Mouse (Mus musculus): ENCODE measurements at regions not wholly inside any gene's neighbourhood (a gene's known extent, or its start where the extent isn't known, plus 50 kb on each side); places are given as distances from the start of the nearest gene placed in this dataset.

DNA sequence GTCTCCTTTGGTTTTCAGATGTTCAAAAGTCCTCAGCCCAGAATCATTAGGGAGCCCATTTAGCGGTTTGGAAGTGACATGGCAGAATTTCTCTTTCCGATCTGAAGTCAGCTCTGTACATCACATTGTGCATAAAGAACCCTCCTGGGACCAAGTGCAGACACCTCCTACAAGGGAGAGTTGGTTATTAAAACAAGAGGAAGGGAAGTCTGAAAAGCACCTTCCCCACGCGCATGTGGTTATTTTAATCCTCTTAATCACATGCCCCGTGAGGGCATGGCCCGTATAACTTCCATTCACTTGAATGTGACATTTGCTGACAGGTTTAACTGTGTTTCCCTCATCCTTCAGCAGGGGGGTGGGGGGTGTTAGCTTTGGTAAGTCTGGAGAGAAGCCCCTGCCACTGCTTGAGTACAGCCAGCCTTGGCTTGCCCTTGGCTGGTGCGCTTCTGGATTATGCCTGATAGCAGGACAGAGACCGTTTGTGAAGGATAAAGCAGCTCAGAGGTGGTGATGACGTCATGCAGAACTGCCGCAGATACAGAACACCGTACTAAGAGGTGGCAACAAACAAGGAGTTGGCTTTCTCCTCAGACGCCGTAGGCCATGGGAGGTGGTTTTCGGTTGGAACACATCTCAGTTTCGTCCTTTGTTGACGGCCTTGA, 51.5 kb upstream of the Pcdh8 start:
- Histone ChIP-seq H3K9me3 (ENCODE audit: control insufficient read depth, low read length) (no peaks in the 10 kb centered on the region), H3K4me2 (ENCODE audit: low read depth, low read length) (no peak overlapping the region), H3K36me3 (ENCODE audit: control insufficient read depth, insufficient read depth, low read length) (no peaks in the 10 kb centered on the region), H3K27ac (ENCODE audit: low read depth, low read length) (no peak overlapping the region), H3K27me3 (ENCODE audit: control insufficient read depth, insufficient read depth, low read length) (no peaks in the 10 kb centered on the region), H3K4me3 (ENCODE audit: low read depth, low read length) (no peak overlapping the region), H3K4me1 (ENCODE audit: control insufficient read depth, insufficient read depth, low read length) (0 out of 2 replicates have a peak, but pooled peaks cover 3% of the 10 kb centered on the region), H3K9ac (replicated peaks; ENCODE audit: low read depth, low read length) (no peak overlapping the region)
- 75% methylated on average over 16 of the region's 16 CpGs for WGBS
- ATAC-seq (ENCODE audit: low read depth) = no peak

GRCm38 (mm10) chr14:79822011-79822435, 50.9 kb upstream of the Pcdh8 start:
- Histone ChIP-seq H3K4me1 (ENCODE audit: control insufficient read depth, insufficient read depth, low read length) (0 out of 2 replicates have a peak, but pooled peaks cover 3% of the 10 kb centered on the region), H3K36me3 (ENCODE audit: control insufficient read depth, insufficient read depth, low read length) (no peaks in the 10 kb centered on the region), H3K4me3 (ENCODE audit: low read depth, low read length) (no peak overlapping the region), H3K27me3 (ENCODE audit: control insufficient read depth, insufficient read depth, low read length) (no peaks in the 10 kb centered on the region), H3K9ac (replicated peaks; ENCODE audit: low read depth, low read length) (no peak overlapping the region), H3K4me2 (ENCODE audit: low read depth, low read length) (no peak overlapping the region), H3K9me3 (ENCODE audit: control insufficient read depth, low read length) (no peaks in the 10 kb centered on the region), H3K27ac (ENCODE audit: low read depth, low read length) (no peak overlapping the region)
- WGBS = 65% methylated on average over 5 of the region's 5 CpGs
- no peak for ATAC-seq (ENCODE audit: low read depth)

DNA sequence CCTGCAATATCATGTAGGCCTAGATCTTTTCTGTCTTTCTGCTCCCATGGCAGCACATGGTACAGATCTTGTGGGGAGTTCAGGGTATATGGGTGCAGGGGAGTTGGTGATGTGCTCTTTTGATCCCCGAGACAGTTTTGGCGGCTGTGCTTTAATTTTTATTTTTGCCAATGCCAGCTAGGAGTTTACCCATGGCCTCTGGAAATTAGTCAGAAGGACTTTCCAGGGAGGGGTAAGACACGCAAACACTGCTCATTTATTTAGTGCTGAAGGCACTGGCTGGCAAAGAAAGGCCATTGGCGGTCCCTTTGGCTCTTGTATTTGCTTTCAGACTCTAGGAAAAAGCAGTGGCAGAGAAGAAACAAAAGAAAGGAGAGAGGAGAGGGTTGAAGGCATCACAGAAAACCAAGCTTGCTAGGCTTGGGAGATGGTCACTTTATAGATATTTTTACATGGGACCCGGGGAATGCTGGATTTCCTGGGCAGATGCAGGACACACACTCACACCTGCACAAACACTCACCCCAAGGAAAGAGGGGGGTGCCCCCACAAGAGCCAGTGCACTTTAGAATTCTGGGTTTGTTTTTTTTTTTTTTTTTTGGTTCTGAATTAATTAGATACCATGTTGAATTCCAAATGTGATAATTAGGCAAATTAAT, 50.4 kb upstream of the Pcdh8 start:
- WGBS = 68% methylated on average over 5 of the region's 5 CpGs
- Histone ChIP-seq H3K4me3 (ENCODE audit: low read depth, low read length) (no peak overlapping the region), H3K36me3 (ENCODE audit: control insufficient read depth, insufficient read depth, low read length) (no peaks in the 10 kb centered on the region), H3K4me1 (ENCODE audit: control insufficient read depth, insufficient read depth, low read length) (0 out of 2 replicates have a peak, but pooled peaks cover 3% of the 10 kb centered on the region), H3K27ac (ENCODE audit: low read depth, low read length) (no peak overlapping the region), H3K27me3 (ENCODE audit: control insufficient read depth, insufficient read depth, low read length) (no peaks in the 10 kb centered on the region), H3K9ac (replicated peaks; ENCODE audit: low read depth, low read length) (no peak overlapping the region), H3K4me2 (ENCODE audit: low read depth, low read length) (no peak overlapping the region), H3K9me3 (ENCODE audit: control insufficient read depth, low read length) (no peaks in the 10 kb centered on the region)
- ATAC-seq (ENCODE audit: low read depth) = no peak
